Mouse (Mus musculus) forebrain, embryonic 16.5 days (tissue): ENCODE data around the gene Kirrel. TPM values are rescaled to one million over a fixed set of nuclear protein-coding genes. Genes with fewer than 3 reads are reported as not detected.

Experiments used
- ATAC-seq: fragments of 200-750 bp; cut with Nextera tagmentation; 2 replicates; pipeline ENCODE4 v1.8.0; 2017; ENCODE audit warnings: mild to moderate bottlenecking, moderate library complexity
- H3K27ac ChIP-seq: fragments of 300-500 bp; sonication (generic); 2 replicates; pipeline ENCODE4 v1.5.1; 2014; ENCODE audit warnings: low read length, control low read depth
- H3K27me3 ChIP-seq: fragments of 300-500 bp; sonication (generic); replicated peaks from 2 replicates; pipeline ENCODE4 v1.6.1; 2014; ENCODE audit warnings: low read length; ENCODE audit not compliant: control insufficient read depth, insufficient read depth
- H3K36me3 ChIP-seq: fragments of 300-500 bp; sonication (generic); 2 replicates; pipeline ENCODE4 v1.6.1; 2014; ENCODE audit not compliant: control insufficient read depth, insufficient read depth
- H3K4me1 ChIP-seq: fragments of 300-500 bp; sonication (generic); replicated peaks from 2 replicates; pipeline ENCODE4 v1.6.1; 2014; ENCODE audit warnings: low read length; ENCODE audit not compliant: control insufficient read depth, insufficient read depth
- H3K4me2 ChIP-seq: fragments of 300-500 bp; sonication (generic); 2 replicates; pipeline ENCODE4 v1.6.1; 2014; ENCODE audit warnings: mild to moderate bottlenecking, low read length, control low read depth
- H3K4me3 ChIP-seq: fragments of 300-500 bp; sonication (generic); replicated peaks from 2 replicates; pipeline ENCODE4 v1.5.1; 2014; ENCODE audit warnings: mild to moderate bottlenecking, low read length, control low read depth
- H3K9ac ChIP-seq: fragments of 300-500 bp; sonication (generic); replicated peaks from 2 replicates; pipeline ENCODE4 v1.6.1; 2014; ENCODE audit warnings: low read depth, low read length, control low read depth
- H3K9me3 ChIP-seq: fragments of 300-500 bp; sonication (generic); 2 replicates; pipeline ENCODE4 v1.6.1; 2016; ENCODE audit warnings: low read length; ENCODE audit not compliant: control insufficient read depth
- WGBS: fragments of 180-500 bp; shearing (Covaris S2); extraction: QIAGEN DNeasy Blood & Tissue Kit; methylation state at CpG from one replicate; pipeline ENCODE4 v1.1.7; 2014; 5-methylcytosine and 5-hydroxymethylcytosine counted together
- polyA plus RNA-seq: library from polyadenylated mRNA; unstranded; fragments of >200 nt; fragmentation: Nextera tagmentation; extraction: Ambion mirVana; gene quantifications from 2 replicates; pipeline ENCODE4 v1.2.1, GENCODE M21; 2015

Gene Kirrel
- polyA plus RNA-seq, 1 experiment from 2014 or later, result 4.6 TPM

GRCm38 (mm10) chr3:87100911-87101310 is 73.6 kb downstream of the Kirrel start:
- Histone ChIP-seq H3K4me2 (no peak overlapping the region), H3K9me3 (no peaks in the 10 kb centered on the region), H3K27me3 (no peaks in the 10 kb centered on the region), H3K27ac (no peak overlapping the region), H3K36me3 (no peaks in the 10 kb centered on the region), H3K4me1 (peaks cover 25% of the 10 kb centered on the region), H3K4me3 (no peak overlapping the region), H3K9ac (no peak overlapping the region)
- no peak for ATAC-seq
- 87% methylated on average over 4 of the region's 4 CpGs for WGBS

- WGBS, result 44% methylated on average over 19 of the region's 19 CpGs
- peak; percentile 89 for ATAC-seq
- H3K4me3 ChIP-seq, result no peak overlapping the region
- no peaks in the 10 kb centered on the region for H3K36me3 ChIP-seq
- no peak overlapping the region; the same call in 1 of the 2 replicates for H3K4me2 ChIP-seq
- H3K9me3 ChIP-seq, result no peaks in the 10 kb centered on the region
- peaks cover 30% of the 10 kb centered on the region for H3K4me1 ChIP-seq
- no peaks in the 10 kb centered on the region for H3K27me3 ChIP-seq
- H3K27ac ChIP-seq, result peak overlapping the region; percentile 71
- H3K9ac ChIP-seq, result no peak overlapping the region; the same call in 1 of the 2 replicates
These were observed 76.3 kb downstream of the Kirrel start for GRCm38 (mm10) chr3:87097969-87098946.

GRCm38 (mm10) chr3:87097205-87097604 is 77.3 kb downstream of the Kirrel start:
- Histone ChIP-seq H3K4me1 (peaks cover 22% of the 10 kb centered on the region), H3K9me3 (no peaks in the 10 kb centered on the region), H3K4me2 (no peak overlapping the region), H3K36me3 (no peaks in the 10 kb centered on the region), H3K4me3 (no peak overlapping the region), H3K27me3 (no peaks in the 10 kb centered on the region), H3K27ac (no peak overlapping the region), H3K9ac (no peak overlapping the region)
- no peak for ATAC-seq
- 91% methylated on average over 9 of the region's 9 CpGs for WGBS

- no peaks in the 10 kb centered on the region for H3K36me3 ChIP-seq
- no peaks in the 10 kb centered on the region for H3K27me3 ChIP-seq
- H3K4me2 ChIP-seq, result no peak overlapping the region
- no peaks in the 10 kb centered on the region for H3K9me3 ChIP-seq
- H3K4me1 ChIP-seq, result peaks cover 13% of the 10 kb centered on the region
- H3K27ac ChIP-seq, result no peak overlapping the region
- H3K4me3 ChIP-seq, result no peak overlapping the region
- WGBS, result 77% methylated on average over 6 of the region's 6 CpGs
- ATAC-seq, result no peak
- H3K9ac ChIP-seq, result no peak overlapping the region
These were observed 80.8 kb downstream of the Kirrel start for GRCm38 (mm10) chr3:87093718-87094117.

GRCm38 (mm10) chr3:87089694-87090565 is 84.6 kb downstream of the Kirrel start:
- Histone ChIP-seq H3K4me1 (peaks cover 5% of the 10 kb centered on the region), H3K4me3 (no peak overlapping the region), H3K27ac (no peak overlapping the region), H3K36me3 (no peaks in the 10 kb centered on the region; the same call in 1 of the 2 replicates), H3K9ac (no peak overlapping the region), H3K4me2 (no peak overlapping the region), H3K9me3 (no peaks in the 10 kb centered on the region), H3K27me3 (no peaks in the 10 kb centered on the region)
- ATAC-seq, result peak; percentile 86
- 77% methylated on average over 13 of the region's 13 CpGs for WGBS

GRCm38 (mm10) chr3:87087146-87087545 is 87.4 kb downstream of the Kirrel start:
- H3K27me3 ChIP-seq, result no peaks in the 10 kb centered on the region
- H3K27ac ChIP-seq, result no peak overlapping the region
- 61% methylated on average over 7 of the region's 7 CpGs for WGBS
- no peaks in the 10 kb centered on the region for H3K9me3 ChIP-seq
- no peak for ATAC-seq
- H3K4me1 ChIP-seq, result no peaks in the 10 kb centered on the region
- H3K4me3 ChIP-seq, result no peak overlapping the region
- no peak overlapping the region for H3K9ac ChIP-seq
- H3K36me3 ChIP-seq, result peaks cover 8% of the 10 kb centered on the region
- no peak overlapping the region for H3K4me2 ChIP-seq

- no peak overlapping the region for H3K27ac ChIP-seq
- H3K27me3 ChIP-seq, result no peaks in the 10 kb centered on the region
- no peak for ATAC-seq
- H3K36me3 ChIP-seq, result peaks cover 8% of the 10 kb centered on the region; the same call in 1 of the 2 replicates
- H3K4me1 ChIP-seq, result no peaks in the 10 kb centered on the region
- H3K9ac ChIP-seq, result no peak overlapping the region
- no peak overlapping the region for H3K4me2 ChIP-seq
- 71% methylated on average over 3 of the region's 3 CpGs for WGBS
- H3K4me3 ChIP-seq, result no peak overlapping the region
- H3K9me3 ChIP-seq, result no peaks in the 10 kb centered on the region
These were observed 92.3 kb downstream of the Kirrel start for GRCm38 (mm10) chr3:87082235-87082634.

GRCm38 (mm10) chr3:87079751-87080150 is 94.8 kb downstream of the Kirrel start:
- H3K9me3 ChIP-seq, result no peaks in the 10 kb centered on the region
- H3K4me3 ChIP-seq, result no peak overlapping the region
- no peaks in the 10 kb centered on the region for H3K4me1 ChIP-seq
- no peak overlapping the region for H3K9ac ChIP-seq
- H3K4me2 ChIP-seq, result no peak overlapping the region
- no peak overlapping the region for H3K27ac ChIP-seq
- 88% methylated on average over 4 of the region's 4 CpGs for WGBS
- H3K27me3 ChIP-seq, result no peaks in the 10 kb centered on the region
- ATAC-seq, result no peak
- peaks cover 8% of the 10 kb centered on the region; the same call in 1 of the 2 replicates for H3K36me3 ChIP-seq

GRCm38 (mm10) chr3:87079301-87079700 is 95.2 kb downstream of the Kirrel start:
- WGBS, result 91% methylated on average over 7 of the region's 7 CpGs
- no peak overlapping the region for H3K9ac ChIP-seq
- no peaks in the 10 kb centered on the region for H3K9me3 ChIP-seq
- H3K27ac ChIP-seq, result no peak overlapping the region
- H3K4me1 ChIP-seq, result no peaks in the 10 kb centered on the region
- H3K27me3 ChIP-seq, result no peaks in the 10 kb centered on the region
- ATAC-seq, result no peak
- no peak overlapping the region for H3K4me2 ChIP-seq
- no peak overlapping the region for H3K4me3 ChIP-seq
- 0 out of 2 replicates have a peak, but pooled peaks cover 4% of the 10 kb centered on the region for H3K36me3 ChIP-seq
